Mouse (Mus musculus): ENCODE data around the gene Zdhhc18.

Gene Zdhhc18

DNA sequence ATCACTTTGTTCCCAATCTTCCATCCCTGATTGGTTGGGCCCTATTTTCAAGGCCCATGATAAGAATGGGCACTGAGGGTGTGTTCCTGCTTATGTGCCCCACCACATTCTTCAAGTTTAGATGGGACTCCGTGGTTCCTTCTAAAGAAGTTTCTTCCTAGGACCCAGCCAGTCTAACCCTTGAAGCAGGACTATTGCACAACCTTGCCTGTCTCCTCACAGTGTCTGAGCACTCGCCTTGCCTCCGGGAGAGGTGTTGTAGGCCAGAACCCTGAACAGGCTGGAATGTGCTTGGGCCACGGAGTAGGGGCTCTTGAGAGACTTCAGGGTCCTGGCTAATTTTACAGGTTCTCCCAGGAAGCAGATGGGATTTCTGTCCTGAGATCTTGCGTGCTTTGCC, 46.9 kb downstream of the Zdhhc18 start:
- DNase-seq (ENCODE audit: extremely low spot score): no peak

DNA sequence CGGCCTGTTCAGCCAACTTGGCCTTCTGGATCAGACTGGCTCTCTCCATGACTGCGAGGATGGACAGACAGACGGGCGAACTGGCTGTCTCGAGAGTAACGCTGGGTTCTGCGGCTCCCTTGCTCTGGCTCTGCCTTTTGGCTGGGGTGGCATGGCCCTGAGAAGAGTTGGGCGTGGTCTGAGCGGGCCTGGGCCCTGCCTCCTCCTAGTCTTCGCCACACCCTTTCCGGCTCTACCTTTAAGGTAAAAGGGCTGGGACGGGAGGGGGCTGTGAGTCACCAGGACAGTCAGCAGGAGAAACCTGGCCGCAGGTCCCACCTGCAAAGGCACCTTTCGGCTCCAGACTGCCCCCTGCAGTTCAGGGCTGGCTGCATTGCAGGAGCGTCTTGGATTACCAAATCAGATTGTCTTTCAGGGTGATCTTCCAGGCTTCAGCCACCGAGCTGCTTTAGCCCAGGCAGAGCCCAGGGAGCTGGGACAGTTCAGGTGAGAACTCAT, 48.2 kb downstream of the Zdhhc18 start, which contains the start of gene Sfn:
Sfn (minus strand) TSS at position 448 of the 498 bp plus-strand sequence.
- peak; percentile 59 for DNase-seq (ENCODE audit: extremely low spot score)

DNA sequence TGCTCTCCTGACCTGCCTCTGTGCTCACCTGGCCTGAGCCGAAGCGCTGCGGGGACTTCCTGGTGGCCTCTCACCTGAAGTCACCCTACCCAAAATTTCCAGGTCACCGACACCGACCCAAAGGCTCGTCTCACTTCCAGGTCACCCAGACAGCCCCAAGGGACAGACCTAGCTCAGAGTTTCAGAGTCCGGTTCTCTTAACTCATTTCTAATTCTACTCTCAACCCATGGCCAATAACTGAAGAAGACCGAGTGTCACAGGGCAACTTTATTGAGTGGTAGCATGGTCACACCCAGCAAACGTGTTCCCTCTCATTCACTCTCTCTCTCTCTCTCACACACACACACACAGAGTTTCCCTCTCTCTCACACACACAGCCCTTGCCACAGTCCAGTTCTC, 49.6 kb downstream of the Zdhhc18 start:
- no peak for DNase-seq (ENCODE audit: extremely low spot score)

DNA sequence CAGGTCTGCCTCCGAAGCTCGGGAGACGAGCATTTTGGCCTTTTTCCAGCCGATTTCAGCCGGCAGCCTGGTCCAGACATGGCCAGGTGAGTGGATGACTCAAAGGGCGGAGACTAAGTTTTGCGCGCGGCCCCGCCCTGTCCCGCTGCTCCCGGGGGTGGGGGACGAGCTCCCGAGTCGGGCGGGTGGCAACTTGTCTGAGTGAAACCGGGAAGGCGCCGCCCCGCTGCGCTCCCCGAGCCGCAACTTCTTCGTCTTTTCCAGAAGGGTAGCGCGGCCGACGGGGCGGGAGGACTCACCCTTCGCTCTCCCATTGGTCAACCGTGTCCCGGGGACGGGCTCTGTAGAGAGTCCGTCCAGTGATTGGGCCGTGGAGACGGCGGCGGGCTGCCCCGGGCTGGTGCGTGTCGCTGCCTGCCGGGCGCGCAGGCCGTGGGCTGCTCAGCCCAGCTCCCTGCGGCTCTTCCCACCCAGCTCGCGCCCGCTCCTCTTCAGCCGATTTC, 50.3 kb downstream of the Zdhhc18 start:
- peak; percentile 85 for DNase-seq (ENCODE audit: extremely low spot score)

DNA sequence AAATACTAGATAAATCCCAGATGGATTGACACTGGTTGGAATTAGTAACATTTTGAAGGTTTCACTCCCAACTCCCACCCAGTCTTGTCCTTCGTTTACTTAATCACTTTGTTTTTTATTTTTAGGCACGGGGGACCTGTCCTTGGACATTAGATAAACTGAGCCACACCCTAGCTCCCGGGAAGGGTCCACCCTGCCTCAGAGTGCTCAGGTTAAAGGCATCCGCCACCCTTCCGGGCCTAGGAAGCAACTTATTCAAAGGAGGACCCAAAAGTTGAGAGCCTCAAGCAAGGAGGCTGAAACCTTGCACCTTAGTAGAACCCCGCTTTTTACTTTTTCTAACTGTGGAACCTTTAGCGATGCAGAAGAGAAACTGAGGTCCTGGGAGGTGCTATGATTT, 50.8 kb downstream of the Zdhhc18 start:
- DNase-seq (ENCODE audit: extremely low spot score): no peak

DNA sequence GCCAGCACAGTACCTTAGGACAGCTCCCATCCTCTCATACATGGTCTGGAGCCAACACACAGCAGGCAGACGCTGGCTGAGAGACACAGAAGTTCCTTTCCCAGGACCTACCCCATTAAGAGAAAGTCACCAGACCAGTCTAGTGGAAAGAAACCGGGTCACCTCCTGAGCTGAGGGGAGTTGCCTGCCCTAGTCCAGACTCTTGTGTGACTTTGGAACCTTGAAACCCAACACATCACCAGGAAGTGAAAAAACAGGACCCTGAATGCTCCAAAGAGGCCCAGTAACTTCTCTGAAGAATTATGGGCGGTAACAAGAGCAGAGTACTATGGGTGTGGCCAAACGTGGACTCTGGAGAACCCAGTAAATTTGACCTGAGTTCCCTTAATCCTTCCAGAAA, 51.3 kb downstream of the Zdhhc18 start:
- no peak for DNase-seq (ENCODE audit: extremely low spot score)

DNA sequence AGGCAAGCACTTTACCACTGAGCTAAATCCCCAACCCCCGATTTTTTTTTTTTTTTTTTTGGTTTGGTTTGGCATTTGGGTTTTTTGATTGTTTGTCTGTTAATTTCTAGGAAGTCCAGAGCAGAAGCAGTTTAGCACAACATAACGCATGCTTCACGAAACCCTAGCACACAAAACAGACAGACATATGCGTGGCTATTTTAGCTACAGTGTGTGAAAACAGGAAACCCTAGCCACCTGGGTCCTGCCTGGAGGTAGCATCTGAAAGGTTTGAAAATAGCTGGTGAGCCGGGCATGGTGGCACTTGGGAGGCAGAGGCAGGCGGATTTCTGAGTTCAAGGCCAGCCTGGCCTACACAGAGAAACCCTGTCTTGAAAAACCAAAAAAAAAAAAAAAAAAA, 53.9 kb downstream of the Zdhhc18 start:
- no peak for DNase-seq (ENCODE audit: extremely low spot score)

DNA sequence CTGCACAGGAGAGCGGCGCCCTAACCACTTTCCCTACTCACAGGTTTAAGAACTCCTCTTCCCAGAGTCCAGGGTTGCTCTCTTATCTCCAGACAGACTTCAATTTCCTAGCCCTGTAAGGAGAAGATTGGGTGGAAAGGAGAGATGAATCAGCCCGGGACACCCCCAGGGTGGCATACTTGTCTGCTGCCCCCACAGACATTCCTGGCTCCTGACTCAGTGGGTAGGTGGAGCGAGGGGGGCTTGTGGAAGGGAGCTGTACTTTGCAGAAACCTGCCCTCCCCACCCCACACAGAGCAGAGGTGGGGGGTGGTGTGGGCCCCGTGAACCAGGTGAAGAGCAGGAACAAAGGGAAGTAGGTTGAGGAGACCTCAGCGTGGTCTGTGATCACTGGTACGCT, 54.4 kb downstream of the Zdhhc18 start:
- DNase-seq (ENCODE audit: extremely low spot score): no peak

DNA sequence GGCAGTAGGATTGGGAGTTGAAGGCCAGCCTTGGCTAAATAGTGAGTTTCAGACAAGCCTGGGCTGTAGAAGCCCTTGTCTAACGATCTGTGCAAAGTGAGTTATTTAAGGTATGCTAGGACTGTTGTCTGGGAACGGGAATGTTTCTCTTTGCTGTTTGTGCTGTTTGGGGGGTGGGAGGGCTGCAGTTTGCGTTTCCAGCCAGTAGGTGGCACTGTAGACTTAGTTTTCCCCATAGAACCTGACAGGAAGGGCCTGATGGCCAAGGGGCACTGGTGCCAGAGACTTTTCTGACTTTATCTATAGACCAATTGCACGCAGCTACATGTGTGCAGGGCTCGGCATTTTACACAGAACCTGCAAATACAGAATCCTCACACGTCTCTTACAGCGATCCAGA, 57.4 kb downstream of the Zdhhc18 start:
- peak; percentile 86 for DNase-seq (ENCODE audit: extremely low spot score)

DNA sequence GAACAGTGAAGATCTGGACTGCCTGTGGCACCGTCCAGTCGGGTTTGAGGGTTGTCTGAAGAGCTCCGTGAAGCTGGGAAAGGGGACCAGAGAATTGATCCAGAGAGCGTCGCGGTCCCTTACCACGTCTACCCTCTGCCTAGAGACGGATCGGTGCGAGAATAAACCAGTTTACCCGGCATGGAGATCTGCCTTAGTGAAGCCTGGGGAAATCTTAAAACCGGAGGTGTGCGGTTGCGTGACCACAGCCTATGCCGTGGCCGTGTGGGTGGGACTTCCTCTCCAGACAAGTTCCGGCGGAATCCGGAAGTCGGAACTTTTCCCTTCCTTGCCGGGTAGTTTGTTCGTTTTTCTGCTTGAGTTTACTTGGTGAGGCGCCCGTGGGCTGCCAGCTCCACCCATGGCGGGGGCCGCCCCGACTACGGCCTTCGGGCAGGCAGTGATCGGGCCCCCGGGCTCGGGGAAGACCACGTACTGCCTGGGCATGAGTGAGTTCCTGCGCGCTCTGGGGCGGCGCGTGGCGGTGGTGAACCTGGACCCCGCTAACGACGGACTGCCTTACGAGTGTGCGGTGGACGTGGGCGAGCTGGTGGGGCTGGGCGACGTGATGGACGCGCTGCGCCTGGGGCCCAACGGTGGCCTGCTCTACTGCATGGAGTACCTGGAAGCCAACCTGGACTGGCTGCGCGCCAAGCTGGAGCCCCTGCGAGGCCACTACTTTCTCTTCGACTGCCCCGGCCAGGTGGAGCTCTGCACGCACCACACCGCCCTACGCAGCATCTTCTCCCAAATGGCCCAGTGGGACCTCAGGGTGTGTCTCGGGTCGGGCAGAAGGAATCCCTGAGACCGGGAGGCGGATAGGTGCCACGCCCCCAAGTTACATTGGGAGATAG, 65.6 kb downstream of the Zdhhc18 start, which contains the start of gene Gpn2:
Gpn2 (plus strand) TSS at position 304 of the 893 bp plus-strand sequence.
- DNase-seq (ENCODE audit: extremely low spot score): peak; percentile 76

DNA sequence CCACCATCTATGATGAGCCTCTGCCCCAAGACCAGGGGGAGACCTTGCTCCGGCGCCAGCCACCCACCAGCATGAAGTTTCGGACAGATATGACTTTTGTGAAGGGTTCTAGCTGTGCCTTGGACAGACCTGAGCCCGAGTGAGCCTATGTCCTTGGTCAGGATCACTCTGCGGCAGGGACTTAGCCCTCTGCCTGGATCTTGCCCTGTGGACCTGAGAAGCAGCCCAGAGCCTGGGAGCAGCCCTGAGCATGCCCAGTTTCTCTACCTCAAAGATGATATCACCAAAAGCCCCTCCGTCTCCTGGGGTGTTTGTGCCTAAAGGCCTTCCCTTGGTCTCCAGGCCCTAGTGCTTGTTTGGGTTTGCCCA, 66.3 kb downstream of the Zdhhc18 start:
- no peak for DNase-seq (ENCODE audit: extremely low spot score)

DNA sequence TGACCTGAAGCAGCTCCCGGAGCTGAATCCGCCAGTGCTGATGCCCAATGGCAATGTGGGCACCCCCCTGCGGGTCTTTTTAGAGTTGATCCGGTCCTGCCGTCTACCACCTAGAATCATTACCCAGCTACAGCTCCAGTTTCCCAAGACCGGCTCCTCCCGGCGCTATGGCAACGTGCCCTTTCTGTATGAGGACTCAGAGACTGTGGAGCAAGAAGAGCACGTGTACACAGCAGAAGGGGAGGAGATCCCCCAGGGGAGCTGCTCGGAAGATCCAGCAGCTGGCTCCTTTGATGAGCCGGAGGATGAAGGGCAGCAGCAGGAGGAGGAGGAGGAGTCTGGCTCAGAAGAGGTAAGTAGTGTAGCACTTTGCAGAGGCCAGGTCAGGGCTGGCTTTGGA, 72.0 kb downstream of the Zdhhc18 start:
- DNase-seq (ENCODE audit: extremely low spot score): no peak

DNA sequence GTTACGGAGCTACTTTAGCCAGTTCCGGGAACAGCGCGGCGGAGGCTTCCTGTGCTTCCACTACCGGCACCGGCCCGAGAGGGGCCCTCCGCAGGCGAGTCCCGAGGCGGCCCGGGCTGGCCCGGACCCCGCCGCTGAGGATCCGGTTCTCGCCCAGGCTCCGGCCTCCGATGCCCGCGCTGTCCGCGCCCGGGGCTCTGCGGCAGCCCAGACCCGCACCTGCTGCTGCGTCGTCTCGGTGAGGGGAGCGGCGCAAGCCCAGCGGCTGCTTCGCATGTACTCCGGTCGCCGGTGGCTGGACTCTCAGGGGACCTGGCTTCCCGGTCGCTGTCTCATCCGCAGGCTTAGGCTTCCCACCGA, 75.1 kb downstream of the Zdhhc18 start:
- DNase-seq (ENCODE audit: extremely low spot score): no peak

DNA sequence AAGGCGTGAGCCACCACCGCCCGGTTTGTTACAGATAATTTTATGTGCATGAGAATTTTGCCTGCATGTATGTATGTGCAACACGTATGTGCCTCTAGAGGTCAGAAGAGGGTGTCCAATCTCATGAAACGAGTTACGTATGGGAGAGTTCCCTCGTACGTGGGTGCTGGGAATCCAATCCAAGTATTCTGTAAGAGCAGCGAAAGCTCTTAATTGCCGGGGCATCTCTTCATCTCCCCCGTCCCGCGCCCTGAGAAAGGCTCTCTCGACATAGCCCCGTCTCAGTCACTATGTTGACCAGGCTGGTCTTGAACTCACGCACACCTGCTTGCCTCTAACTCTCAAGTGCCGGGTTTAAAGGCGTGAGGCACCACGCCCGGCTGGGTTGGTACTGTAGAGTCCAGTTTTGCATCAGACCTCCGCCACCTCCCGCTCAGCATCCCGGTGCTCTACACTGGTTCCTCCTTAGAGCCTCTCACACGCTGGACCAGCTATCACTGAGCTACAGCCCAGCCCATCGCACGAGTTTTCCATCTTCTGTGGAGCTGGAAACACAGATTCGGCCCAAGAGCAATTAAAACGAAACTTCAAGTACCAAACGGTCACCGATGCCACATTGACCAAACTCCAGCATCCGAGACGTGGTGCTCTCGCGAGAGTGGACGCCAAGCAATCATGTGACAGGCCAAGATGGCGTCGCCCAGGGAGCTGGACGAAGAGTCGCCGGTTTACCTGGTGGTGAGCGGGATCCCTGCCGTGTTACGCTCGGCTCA, 75.7 kb downstream of the Zdhhc18 start, which contains the start of gene Gpatch3:
Gpatch3 (plus strand) TSS at position 676 of the 773 bp plus-strand sequence.
- DNase-seq (ENCODE audit: extremely low spot score): peak; percentile 87

DNA sequence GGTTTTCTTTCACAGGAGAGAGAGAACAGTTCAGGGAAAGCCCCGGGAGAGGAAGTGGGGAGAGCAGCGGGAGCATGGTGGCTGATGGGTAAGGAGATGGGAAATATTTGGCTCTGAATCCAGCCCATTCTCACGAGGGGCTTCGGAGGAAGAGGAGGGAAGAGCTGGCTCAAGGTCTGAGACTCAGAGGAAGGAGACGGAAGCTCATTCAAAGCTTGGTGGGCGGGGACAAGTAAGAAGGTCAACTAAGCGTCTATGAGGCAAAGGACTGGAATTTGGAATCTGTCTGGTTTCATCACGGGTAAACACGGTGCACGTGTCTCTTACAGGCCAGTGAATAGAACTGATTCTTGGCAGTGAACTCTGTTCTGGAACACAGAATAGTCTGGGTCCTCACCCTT, 79.9 kb downstream of the Zdhhc18 start:
- no peak for DNase-seq (ENCODE audit: extremely low spot score)

DNA sequence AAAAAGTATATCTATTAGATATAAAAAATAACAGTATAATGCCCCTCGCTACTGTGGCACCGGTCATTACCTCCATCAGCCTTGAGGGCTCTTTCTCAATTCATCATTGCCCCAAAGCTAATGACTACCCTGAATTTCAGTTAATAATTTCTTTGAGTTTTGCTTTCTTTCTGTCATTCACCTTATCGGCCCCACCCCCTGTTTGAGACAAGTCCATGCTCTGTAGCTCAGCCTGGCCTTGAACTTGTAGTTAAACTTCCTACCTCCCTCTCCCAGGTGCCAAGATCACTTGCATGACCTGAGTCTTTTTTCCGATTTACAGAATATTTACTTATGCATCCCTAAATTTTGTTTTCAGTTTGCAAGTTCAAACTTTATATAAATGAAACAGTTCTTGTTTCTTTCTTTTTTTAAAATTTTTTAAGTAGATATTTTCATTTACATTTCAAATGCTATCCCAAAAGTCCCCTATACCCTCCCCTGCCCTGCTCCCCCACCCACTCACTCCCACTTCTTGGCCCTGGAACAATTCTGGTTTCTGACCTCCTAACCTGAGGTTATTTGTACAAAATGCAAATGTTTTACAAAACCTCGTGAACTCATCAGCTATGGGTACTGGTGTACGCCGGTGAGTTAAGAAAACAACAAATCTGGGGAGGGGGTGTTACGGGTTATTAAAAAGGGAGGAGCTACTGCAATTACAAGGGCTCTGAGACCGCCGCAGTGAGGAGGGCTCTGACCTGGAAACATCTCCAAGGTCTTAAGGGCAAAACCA, 80.5 kb downstream of the Zdhhc18 start:
- DNase-seq (ENCODE audit: extremely low spot score): no peak

DNA sequence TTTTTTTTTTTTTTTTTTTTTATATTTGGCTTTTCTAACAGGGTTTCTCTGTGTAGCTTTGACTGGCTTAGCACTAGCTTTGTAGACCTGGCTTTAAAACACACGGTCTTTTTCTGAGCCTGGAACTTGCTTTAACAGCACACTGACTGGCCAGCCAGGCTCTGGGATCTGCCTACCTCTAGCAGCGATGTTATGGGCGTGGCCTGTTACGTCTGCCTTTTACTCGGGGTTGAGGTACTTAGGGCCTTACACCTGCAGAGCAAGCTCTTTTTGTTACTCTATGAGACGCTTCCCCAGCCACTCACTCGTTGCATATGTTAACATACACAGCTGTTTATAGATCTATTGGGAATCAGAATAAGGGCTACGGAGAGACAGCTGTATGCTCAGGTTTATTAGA, 82.7 kb downstream of the Zdhhc18 start:
- no peak for DNase-seq (ENCODE audit: extremely low spot score)

DNA sequence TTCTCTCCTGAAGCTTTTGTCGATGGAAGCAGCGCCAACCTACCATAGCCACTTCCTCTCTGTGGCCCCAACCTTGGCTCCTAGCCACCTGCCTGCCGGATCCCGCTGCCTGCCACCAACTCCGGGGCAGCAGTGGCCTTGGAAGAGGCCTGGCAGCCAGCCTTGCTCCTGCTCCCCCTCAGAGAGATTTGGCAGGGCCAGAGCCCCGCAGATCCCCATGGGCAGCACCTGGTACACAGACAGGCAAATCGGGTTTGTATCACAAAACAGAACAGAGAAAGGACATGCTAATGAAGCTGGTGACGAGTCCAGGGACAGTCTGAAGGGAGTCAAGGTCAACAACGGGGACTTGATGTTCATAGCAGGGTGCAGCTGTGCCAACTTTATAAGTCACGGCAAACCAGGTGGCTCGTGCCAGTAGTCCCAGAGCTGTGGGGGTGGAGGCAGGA, 86.8 kb downstream of the Zdhhc18 start:
- no peak for DNase-seq (ENCODE audit: extremely low spot score)

DNA sequence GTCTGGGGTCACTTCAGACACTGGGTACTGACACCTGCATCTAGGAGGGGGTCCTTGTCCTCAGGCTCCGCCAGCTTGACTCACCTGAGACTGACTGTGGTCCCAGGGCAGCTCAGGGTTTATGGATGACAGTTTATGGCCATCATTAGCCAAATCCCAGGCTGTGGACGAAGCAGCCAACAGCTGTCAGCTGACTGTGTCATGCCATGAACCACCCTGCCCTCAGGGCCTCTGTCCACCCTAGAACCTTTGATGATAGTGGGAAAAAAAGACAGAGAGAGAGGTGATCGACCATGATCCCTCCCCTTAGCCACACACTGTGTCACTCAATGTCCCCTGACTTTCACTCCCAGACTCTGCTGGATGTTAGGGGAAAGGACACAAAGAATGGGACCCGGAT, 88.3 kb downstream of the Zdhhc18 start:
- DNase-seq (ENCODE audit: extremely low spot score): no peak

DNA sequence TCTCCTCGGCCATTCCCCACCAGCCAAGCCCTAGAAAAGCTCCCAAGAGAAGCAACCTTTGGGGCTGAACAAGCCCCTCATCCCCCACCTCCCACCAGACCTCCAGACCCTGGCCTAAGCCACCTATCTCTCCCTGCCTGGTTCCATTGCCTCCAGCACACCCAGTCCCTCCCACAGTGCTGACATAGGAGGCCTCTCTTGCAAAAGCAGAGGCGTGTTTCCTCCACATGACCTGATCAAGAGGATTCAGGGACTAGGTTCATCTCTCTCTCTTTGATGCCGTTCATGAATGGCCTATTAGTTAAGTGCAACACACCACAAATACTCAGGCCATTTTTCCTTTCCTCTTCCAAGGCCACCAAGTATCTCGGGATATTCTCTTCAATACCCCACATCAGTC, 90.1 kb downstream of the Zdhhc18 start:
- DNase-seq (ENCODE audit: extremely low spot score): no peak

DNA sequence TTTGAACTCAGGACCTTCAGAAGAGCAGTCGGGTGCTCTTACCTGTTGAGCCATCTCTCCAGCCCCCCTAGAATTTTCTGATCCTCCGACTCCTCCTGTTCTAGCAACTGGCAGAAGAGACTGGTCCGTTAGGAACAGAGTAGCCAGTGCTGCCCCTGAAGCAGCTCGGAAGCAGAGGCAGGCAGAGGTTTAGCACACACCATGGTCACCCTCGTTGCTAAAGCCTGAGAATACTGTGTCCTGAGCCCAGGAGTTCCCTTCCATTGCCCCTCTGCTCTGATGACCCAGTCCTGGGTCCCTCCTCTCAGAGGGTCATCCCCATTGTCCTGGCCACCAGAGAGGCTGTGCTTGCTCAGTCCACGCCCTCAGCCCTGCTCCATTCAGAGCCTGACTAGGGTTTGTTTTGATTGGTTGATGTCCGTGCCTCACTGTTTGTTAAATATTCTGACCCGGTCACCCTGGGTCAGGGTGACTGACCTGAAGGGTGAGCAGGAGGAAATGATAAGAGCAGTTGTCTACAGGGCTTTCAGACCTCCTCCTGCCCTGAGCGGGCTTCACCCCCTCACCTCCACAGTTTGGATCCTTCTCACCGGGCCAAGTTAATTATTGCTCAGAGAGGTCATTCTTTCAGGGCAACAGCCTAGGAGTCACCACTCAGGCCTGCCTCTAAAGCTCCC, 92.8 kb downstream of the Zdhhc18 start:
- peak; percentile 66 for DNase-seq (ENCODE audit: extremely low spot score)
